Mouse (Mus musculus) kidney, adult 18-20 months (tissue): ENCODE data around the gene Pip5k1b.
A peak's percentile ranks its signal among the peaks of the same experiment; 100 is the strongest.
"Not testable (repeated sequence)": the region's sequence is repeated elsewhere in the genome, so short reads cannot be mapped to it uniquely, and the experiment has no call there.

Experiments used
- DNase-seq: peaks from one replicate; pipeline ENCODE4 v3.0.0; 2021

Pip5k1b gene

DNA sequence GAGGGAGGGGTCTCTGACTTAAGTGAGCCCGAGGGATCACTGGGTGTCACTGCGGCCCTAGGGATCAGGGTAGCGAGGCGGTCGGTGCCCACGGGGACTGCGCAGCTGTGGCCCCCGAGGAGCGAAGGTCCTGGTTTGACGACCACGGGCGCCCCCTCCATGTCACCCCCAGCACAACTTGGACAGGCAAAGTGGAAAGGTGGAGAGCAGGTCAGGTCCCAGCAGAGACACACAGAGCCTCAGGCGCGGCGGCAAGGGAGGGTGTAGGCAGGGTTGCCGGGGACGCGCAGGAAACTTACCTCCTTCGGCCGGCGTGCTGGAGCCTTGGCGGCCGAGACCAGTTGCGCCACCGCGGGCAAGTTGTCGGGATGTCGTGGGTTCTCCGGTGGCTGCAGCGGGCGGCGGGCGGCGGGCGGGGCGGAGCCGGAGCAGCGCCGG is at the start of gene Pip5k1b:
Gene Pip5k1b, minus strand, starts transcription at position 407 of the 438 bp plus-strand sequence.
- DNase-seq: peak; percentile 52

DNA sequence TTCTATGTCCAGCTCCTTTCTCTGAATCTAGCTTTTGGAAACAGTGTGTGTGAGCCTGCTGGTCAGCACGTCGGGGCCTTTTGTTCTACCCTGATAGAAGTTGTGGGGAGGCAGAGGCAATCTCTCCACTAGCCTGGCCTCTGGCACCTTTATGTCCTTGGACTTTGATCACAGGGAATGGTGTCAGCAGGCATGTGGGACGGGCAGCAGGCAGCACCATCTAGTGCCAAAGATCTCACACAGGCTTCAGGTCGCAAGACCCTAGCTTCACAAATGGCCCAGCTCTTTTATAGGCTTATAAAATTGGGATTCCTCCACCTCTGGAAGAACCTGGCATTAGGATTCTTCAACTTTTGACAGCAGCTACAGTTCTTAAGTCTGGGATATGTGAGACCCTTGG is 48.4 kb upstream of the Pip5k1b start:
- DNase-seq: peak; percentile 15

DNA sequence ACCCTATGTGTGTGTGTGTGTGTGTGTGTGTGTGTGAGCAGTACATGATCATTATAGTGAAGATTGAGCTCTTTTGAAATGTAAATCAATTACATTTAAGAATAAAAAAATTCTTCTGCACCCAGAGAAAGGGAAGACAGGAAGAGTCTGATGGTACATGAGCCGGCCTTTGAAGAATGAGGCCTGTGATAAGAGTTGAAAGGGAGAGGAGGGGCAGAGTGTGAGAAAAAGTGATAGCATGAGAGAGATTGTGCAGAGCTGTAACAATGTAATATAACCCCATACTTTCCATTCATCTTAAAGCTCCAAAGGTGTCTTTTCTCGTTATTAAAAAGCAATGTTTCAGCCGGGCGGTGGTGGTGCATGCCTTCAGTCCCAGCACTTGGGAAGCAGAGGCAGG is 47.8 kb upstream of the Pip5k1b start:
- DNase-seq: no peak

DNA sequence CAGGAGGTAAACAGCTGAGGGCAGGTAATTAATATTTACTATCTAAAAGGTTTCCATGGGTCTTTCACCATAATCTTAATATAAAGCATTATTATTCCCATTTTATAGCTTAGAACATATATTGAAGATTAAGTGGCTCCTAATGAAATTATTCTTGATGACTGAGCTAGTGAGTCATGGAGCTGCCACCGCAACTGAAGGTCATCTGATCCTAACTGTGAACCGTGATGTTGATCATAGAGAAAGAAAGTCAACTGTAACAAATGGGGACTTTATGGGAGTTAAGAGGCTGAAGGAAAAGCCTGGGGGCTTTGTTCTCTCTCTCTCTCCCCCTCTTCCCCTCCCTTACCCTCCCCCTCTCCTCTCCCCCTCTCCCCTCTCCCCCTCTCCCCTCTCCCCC is 31.1 kb upstream of the Pip5k1b start:
- DNase-seq: no peak

DNA sequence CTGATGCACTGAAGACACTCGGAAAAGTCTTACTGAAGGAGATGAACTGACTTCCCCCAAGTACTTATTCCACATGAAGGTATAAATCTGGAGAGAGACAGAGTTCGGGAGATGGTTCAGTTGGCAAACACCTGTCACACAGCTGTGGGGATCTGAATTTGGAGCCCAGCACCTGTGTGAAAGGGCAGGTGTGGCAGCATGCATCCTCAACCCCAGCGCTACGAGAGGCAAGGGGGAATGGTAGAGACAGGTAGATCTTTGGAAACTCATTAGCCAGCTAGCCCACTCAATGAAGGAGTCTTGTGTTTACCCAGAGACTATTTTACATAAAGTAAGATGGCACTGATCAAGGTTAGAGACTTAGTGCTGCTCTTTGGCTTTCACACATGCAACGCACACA is 29.5 kb upstream of the Pip5k1b start:
- DNase-seq: no peak

DNA sequence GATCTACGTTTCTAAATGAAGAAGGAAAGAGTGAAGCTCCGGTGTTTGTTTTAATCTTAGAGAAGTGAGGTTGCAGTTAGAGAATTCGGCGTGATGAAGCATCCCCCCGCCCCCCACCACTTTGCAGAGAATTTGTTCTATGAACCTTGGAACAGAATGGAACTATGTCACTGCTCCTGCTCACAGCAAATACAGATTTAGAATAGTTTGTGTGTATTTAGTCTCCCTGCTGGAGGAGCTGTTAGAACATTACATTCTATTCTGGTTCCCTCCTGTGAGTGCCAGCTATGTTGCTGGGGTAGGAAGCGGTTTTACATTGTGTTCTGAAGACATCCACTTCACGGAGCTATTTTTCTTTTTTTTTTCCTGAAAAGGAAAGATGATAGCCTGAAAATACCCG is 28.3 kb upstream of the Pip5k1b start:
- DNase-seq: no peak

DNA sequence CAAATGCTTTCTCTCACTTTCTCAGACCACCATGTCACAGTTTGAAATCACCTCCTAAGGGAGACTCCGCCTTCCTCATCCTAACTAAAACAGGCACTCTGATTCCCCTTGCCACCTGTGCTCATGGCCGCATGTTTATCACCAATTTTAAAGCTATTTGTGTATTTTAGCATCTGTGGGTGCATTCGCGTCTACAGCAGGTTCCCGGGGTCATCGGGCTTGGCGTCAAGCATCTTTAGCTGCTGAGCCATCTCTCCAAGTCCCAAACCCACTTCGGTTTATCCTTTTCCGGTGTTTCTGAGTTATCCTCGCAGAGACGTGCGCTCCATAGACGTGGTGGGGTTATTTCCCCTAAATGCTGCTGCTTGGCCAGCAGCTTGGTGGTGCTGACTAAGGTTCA is 20.5 kb upstream of the Pip5k1b start:
- no peak for DNase-seq

DNA sequence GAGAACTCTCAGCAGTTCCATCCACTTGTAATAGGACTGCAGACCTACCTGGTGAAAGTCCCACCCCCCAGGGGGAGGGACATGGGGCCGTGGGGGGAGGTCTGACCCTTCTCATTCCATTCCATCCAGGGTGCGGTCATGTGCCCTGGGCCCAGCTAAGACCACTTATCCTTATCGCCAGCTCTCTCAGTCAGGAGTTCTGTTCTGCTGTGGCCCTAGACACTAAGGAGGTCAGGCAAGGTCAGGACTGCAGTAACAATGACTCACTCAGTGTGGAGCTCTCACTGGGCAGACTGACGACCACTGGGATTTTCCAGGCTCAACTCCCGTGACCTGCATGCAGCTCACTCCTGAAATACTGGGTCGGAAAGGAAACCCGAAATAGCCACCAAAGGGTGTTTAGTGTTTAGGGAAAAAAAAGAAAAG is 16.1 kb upstream of the Pip5k1b start:
- DNase-seq: no peak

DNA sequence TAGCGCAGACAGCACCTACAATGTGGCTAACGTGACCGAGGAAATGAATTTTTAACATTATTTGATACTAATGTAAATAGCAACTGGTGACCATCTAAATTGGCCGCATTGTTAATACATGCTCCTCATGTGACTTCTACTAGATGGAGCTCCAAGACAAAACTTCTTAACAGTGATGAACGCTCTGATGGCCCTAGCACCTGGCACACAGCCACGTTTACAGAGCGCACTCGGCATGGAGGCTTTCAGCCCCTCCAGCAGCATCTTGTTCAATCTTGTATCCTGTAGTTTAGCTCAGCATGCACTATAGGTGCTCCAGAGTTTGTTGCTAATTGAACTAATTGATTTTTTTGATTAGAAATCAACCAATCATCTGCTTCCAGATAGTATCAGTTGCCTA is 15.3 kb upstream of the Pip5k1b start:
- no peak for DNase-seq

DNA sequence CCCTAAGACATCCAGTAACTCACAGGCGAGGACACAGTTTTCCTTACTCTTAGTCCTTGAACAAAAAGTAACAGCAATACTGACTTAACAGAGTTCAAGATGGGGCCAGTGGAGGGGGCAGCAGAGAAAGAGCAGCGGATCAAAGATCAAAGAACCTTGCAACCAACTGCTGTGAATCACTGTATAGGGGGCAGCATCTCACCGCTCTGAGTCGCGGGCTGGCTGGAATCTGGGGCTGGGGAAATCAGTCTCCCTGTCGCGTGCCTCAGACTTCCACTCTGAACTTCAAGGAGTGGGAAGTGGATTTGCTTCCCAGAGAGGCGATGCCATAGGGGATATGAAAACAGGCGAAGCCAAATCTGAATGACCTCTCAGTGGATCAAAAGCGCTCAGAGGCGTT is 1.8 kb upstream of the Pip5k1b start:
- no peak for DNase-seq

DNA sequence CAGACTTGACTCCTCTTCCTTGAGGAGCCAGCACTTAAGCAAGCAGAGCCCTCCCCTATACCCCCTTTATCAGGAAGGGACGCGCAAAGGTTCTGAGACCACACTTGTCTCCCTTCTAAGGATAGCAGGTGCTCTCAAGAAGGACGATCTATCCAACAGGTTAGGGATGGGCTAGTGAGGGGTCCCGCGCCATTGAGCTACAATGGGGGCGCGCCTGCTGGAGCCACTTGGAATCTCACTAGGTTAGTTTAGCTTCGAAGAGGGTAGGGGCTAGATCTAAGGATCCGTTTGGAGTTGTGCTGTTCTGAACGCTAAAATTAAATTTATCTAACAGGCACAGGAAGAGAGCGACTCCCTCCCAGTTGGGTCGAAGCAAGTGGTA is 904 bp upstream of the Pip5k1b start:
- DNase-seq: no peak

DNA sequence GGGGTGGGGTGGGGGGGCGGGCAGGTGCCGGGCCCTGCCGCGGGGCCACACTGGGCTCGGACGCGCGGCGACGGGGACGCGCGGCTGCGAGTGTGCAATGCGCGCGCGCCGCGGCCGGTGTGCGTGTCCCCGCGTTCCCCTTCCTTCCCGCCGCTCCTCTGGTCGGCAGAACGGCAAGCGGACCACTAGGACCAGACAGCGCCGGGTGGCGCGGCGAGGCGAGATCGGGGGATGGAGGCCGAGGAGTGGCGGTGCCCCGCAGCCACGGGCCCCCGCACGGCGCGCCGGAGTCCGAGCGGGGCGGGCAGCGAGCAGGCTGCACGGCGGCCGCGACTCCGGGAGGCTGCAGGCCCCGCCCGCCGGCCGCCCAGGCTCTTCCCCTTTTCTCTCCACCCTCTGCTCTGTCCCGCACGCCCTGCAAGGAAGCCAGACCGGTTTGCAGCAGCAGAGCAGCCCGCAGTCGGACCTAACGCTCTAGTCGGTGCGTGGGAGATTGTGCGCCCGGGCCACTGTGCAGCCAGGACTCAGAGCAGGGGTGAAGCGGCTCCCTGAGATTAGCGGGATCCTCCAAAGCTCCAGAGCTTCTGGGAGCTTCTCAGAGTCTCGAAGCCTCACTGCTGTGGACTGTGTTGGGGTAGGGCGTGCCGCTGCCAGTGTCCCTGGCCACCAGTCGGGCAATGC is 372 bp upstream of the Pip5k1b start:
- peak; percentile 74 for DNase-seq

DNA sequence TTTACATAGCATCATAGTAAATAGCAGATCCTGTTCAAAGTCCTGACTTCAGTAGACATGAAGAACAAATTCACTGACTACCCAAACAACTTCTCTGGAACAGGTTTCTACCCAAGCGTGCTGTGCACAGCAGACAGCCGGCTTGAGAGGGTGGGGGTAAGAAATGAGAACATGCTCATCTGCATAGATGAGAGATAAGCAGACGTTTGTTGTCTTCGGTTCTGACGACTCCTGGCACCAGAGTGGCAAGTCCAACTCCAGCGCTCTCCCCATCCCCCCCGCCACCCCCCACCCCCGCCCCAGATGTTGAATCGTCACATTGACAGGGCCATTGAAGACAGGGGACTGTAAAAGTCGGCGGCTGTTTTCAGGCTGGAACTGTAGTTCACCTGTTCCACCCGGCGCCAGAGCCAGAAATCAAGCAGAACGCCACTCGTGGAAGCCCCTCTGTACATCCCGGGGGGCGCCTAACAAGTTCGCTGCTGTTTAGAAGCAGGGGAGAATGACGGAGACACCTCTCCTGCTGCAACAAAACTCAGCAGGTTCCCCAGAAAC is 684 bp downstream of the Pip5k1b start:
- no peak for DNase-seq

DNA sequence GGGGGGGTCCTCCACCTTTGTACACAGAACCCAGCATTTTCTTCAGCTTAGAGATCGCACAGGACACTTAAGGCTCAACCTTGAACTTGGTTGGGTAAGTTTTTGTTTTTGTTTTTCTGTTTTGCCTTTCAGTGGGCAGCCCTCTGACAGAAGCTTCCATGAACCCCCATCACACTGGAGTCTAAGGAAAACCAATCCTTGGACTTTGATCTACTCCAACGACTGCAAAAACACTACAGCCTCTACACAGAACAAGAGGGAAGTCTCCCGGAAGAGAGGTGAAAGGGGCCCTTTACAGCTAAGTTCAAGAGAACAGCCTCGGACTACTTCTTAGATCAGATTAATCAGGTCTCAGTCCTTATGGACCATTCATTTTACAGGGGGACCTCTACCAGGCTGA is 1.2 kb downstream of the Pip5k1b start:
- DNase-seq: no peak

DNA sequence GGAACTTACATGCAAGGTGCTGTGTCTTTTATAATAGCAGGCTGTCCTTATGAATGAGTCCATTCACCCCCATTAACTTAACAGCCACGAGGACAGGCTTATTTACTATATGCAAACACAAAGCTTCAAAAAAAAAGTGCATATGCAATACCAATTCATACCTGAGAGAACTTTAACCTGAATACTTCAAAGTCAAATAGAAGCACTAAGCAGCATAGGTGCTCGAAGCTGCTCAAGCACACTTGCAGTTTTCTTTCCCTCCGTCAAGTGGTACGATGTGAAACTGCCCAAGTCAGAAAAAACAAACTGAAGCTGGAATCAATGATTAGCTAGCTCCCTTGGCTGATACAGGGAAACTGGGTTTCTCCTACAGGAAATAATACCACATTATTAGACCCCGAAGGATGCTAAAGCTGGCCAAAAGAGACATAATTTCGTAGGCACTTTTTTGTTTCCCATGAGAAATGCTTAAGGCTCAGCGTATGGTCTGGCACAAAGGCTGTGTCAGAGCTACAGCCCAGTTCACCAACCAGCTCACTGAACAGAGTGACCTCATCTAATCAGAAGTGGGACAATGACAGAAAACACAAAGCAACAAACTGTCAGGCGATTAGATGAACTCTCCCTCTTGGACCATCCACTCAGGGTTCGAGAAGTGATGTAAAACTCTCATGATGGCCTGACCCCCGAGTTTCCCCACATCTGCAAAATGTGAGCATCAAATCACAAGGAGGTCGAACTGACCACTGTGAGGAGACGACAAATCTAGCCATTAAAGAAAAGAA is 2.2 kb downstream of the Pip5k1b start:
- no peak for DNase-seq

DNA sequence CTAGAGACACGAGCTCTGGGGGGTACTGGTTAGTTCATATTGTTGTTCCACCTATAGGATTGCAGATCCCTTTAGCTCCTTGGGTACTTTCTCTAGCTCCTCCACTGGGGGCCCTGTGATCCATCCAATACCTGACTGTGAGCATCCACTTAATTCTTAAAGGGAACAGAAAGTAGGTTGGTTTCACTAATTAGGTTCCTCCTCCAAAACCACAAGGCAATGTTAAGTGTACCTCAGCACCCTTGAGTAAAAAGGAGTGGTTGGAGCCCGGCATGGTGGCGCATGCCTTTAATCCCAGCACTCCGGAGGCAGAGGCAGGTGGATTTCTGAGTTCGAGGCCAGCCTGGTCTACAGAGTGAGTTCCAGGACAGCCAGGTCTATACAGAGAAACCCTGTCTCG is 3.0 kb downstream of the Pip5k1b start:
- not testable (repeated sequence) for DNase-seq

DNA sequence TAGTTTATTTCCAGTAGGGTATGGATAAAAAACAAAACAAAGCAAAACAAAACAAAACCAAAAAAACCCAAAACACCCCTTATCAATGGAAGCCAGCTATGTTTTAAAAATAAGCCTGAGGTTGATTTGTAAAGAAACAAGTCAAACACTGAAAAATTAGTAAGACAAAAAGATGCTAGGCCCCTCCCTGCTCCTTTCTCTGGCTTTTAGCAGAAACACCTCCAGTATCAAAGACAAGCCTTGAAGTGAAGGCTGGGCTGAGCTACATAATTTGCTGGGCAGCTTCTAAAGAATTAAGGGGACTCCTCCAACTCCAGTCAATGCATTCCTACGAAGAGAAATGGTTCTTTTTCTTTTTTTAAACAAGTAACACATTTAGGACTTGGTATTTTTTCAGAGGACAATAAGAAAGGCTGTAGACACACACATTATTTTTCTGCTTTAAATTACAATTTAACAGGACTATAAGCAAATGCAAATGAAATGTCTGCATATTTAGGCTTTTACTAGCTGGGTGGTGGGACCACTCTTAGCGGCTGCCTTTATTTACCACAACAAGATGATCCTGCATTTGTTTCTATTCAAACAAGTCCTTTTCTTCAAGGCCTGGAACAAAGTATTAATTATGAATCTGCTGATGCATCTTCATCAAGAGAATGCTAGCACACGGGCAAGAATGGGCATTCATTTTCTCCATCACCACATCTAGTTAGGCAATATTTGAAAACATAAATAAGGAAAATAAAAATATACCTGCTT is 4.3 kb downstream of the Pip5k1b start:
- no peak for DNase-seq

DNA sequence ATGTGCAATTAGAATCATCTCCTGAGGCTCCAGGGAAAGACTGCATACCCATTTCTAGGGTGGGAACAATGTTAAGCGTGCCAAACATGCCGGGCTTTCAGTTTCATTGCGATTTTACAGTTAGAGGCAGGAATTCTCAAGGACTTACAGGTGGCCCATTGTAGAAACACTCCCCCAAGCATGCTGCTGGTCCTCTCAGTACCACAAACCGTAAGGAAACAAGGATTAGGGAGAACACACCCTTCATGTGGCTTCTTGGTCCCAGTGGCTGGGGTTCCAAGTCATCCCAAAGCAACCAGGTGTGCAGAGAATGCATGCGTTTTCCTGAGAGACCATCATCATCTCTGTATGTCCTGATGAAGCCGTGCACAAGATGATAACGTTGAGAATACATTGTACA is 4.9 kb downstream of the Pip5k1b start:
- DNase-seq: no peak

DNA sequence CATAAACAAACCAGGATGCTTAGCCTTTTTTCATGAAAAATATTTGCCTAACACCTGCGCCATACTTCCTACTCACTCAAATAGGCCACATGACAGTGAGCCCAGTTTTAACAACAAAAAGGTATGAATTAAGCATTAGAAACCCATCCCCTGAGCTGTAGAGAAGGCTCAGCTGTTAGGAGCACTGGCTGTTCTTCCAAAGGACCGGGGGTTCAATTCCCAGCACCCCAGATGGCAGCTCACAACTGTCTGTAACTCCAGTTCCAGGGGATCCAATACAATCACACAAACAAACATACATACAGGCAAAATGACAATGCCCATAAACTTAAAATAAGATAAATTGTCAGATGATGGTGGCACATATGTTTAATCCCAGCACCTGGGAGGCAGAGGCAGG is 5.7 kb downstream of the Pip5k1b start:
- no peak for DNase-seq

DNA sequence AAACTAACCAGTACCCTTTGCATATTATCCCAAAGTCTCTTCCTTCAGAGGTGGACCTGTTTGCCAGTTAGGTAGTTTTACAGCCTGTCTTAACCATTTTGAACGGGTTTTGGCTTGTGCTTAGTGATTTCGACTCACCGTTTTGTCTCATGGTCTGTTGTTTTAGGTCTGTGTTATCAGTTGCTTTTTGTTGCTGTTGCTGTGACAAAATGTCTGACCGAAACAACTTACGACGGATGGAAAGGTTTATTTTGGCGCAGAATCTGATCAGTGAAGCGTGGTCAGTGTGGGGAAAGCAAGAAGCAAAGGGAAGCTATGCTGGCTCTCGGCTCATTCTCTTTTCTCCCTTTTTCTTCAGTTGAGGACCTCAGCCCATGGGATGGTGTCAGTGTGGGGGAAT is 7.3 kb downstream of the Pip5k1b start:
- no peak for DNase-seq

DNA sequence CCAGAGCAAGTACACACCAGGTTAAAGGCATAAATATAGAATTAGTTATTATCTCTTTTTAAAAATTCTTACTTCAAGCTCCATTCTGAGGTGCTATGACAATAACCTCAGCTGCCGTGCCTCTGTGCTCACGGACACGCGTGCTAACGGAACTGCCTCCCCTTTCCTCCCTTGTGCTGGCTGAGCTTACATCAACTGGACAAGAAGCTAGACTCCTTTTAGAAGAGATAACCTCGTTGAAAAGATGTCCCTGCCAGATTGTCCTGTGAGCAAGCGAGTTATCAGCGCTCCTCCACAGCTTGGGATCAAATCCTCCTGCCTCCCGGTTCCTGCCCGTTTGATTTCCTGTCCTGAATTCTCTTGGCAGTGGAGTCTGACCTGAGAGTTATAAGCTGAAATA is 9.5 kb downstream of the Pip5k1b start:
- DNase-seq: no peak

DNA sequence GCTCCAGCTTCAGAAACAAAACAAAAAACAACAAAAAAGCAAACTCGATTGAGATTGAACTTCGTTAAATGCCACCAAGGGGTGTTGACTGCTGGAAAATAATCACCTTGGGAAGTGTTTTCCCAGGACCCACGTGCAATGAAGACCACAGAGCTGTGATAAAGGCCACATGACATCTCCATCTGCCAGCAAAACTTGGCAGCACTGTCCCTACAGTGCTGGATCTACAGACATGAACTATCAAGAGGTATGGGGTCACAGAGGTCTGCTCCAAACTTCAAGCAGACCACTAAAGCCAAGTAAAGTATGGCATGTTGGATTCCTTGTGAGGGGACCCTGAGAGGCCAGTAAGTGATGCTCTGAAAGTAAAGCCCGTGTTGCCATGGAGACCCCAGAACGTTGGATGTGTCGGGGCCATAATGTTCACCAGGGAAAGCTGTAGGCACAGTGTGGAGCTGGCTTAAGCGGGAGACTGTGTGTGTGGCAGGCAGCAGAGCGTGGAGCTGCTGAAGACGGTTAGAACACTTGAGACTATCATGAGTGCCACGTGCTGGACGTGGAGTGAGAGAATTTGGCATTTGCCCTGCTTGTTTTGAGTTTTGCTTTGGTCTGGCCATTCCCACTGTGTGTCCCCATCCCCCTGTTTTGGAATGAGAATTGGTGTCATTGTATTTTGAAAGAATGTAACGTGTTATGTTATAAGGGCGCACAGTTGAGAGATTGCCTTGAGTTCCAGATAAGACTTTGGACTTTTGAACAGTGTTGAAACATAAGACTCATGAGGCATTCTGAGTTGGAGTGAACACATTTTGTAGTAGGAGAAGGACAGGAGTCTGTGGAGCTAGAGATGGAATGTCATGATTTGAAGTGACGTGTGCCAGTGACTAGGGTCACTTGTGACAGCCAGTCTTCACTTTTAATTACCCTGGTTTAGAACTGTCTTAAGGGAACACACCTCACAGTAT is 12.0 kb downstream of the Pip5k1b start:
- DNase-seq: no peak
